Mouse (Mus musculus) limb, embryonic 11.5 days (tissue): ENCODE data around the gene Esrp2. TPM values are rescaled to one million over a fixed set of nuclear protein-coding genes. Genes with fewer than 3 reads are reported as not detected.
A peak's percentile ranks its signal among the peaks of the same experiment; 100 is the strongest.

Experiments
- ATAC-seq: fragments of 200-750 bp; cut with Nextera tagmentation; 2 replicates; pipeline ENCODE4 v1.8.0; 2017; ENCODE audit warnings: low read depth; ENCODE audit not compliant: insufficient number of reproducible peaks, low FRiP score, low TSS enrichment
- DNase-seq: peaks from one replicate; pipeline ENCODE4 v3.0.0-alpha.2; 2015; ENCODE audit warnings: low spot score
- H3K27ac ChIP-seq: fragments of 300-500 bp; sonication (generic); replicated peaks from 2 replicates; pipeline ENCODE4 v1.5.1; 2014; ENCODE audit warnings: low read depth, mild to moderate bottlenecking, low read length
- H3K27me3 ChIP-seq: fragments of 300-500 bp; sonication (generic); 2 replicates; pipeline ENCODE4 v1.6.1; 2014; ENCODE audit warnings: mild to moderate bottlenecking, low read length, mixed read lengths; ENCODE audit not compliant: control insufficient read depth, insufficient read depth
- H3K36me3 ChIP-seq: fragments of 300-500 bp; sonication (generic); 2 replicates; pipeline ENCODE4 v1.6.1; 2014; ENCODE audit warnings: mild to moderate bottlenecking, low read length, moderate library complexity, mixed read lengths; ENCODE audit not compliant: control insufficient read depth, insufficient read depth
- H3K4me1 ChIP-seq: fragments of 300-500 bp; sonication (generic); 2 replicates; pipeline ENCODE4 v1.6.1; 2014; ENCODE audit warnings: low read length, mixed read lengths; ENCODE audit not compliant: control insufficient read depth, insufficient read depth
- H3K4me2 ChIP-seq: fragments of 300-500 bp; sonication (generic); 2 replicates; pipeline ENCODE4 v1.6.1; 2014; ENCODE audit warnings: low read depth, mild to moderate bottlenecking, moderate library complexity; ENCODE audit not compliant: severe bottlenecking
- H3K4me3 ChIP-seq: fragments of 300-500 bp; sonication (generic); 2 replicates; pipeline ENCODE4 v1.5.1; 2014; ENCODE audit warnings: low read depth, low read length
- H3K9ac ChIP-seq: fragments of 300-500 bp; sonication (generic); 2 replicates; pipeline ENCODE4 v1.6.1; 2014; ENCODE audit warnings: mild to moderate bottlenecking, low read length
- H3K9me3 ChIP-seq: fragments of 300-500 bp; sonication (generic); 2 replicates; pipeline ENCODE4 v1.6.1; 2016; ENCODE audit warnings: low read length; ENCODE audit not compliant: control insufficient read depth
- WGBS: fragments of 180-500 bp; shearing (Covaris S2); extraction: QIAGEN DNeasy Blood & Tissue Kit; methylation state at CpG from one replicate; pipeline ENCODE4 v1.1.7; 2014; 5-methylcytosine and 5-hydroxymethylcytosine counted together
- polyA plus RNA-seq: library from polyadenylated mRNA; unstranded; fragments of >200 nt; fragmentation: Nextera tagmentation; extraction: Ambion mirVana; gene quantifications from 2 replicates; pipeline ENCODE4 v1.2.1, GENCODE M21; 2014

The Esrp2 gene
- polyA plus RNA-seq, 1 experiment from 2014 or later = 4.6 TPM

GRCm38 (mm10) chr8:106169017-106169933 lies 32.5 kb upstream of the Esrp2 start:
- Histone ChIP-seq H3K27ac (peak overlapping the region; percentile 82), H3K4me3 (peak overlapping the region; percentile 92), H3K36me3 (no peaks in the 10 kb centered on the region), H3K9me3 (no peaks in the 10 kb centered on the region), H3K27me3 (no peaks in the 10 kb centered on the region), H3K4me2 (peak overlapping the region; percentile 94), H3K9ac (peak overlapping the region; percentile 91), H3K4me1 (peaks cover 7% of the 10 kb centered on the region; the same call in 1 of the 2 replicates)
- DNase-seq (peak; percentile 66), ATAC-seq (peak; percentile 64)
- WGBS = 1% methylated on average over 53 of the region's 54 CpGs

- ATAC-seq = peak; percentile 76; the same call in 1 of the 2 replicates
- H3K27ac ChIP-seq = peak within 1 kb of the TSS; percentile 82
Measured at GRCm38 (mm10) chr8:106168356-106169016, 31.7 kb upstream of the Esrp2 start, which contains the start of gene Slc7a6. Slc7a6 (plus strand) TSS chr8:106168857.

GRCm38 (mm10) chr8:106165460-106165859 lies 28.7 kb upstream of the Esrp2 start:
- no peak overlapping the region for H3K4me2 ChIP-seq
- no peak overlapping the region for H3K9ac ChIP-seq
- ATAC-seq (no peak), DNase-seq (peak; percentile 80)
- H3K27ac ChIP-seq = no peak overlapping the region
- peaks cover 10% of the 10 kb centered on the region; the same call in 1 of the 2 replicates for H3K36me3 ChIP-seq
- H3K4me3 ChIP-seq = no peak overlapping the region
- H3K27me3 ChIP-seq = no peaks in the 10 kb centered on the region
- peaks cover 7% of the 10 kb centered on the region; the same call in 1 of the 2 replicates for H3K4me1 ChIP-seq
- 46% methylated on average over 4 of the region's 4 CpGs for WGBS
- no peaks in the 10 kb centered on the region for H3K9me3 ChIP-seq

More at GRCm38 (mm10) chr8:106168356-106169016, 31.7 kb upstream of the Esrp2 start, which contains the start of gene Slc7a6:
- H3K27me3 ChIP-seq = no peaks in the 10 kb centered on the region
- WGBS = under 1% methylated on average over 56 of the region's 59 CpGs
- peak; percentile 88 for DNase-seq
- H3K4me1 ChIP-seq = peaks cover 7% of the 10 kb centered on the region; the same call in 1 of the 2 replicates
- peak within 1 kb of the TSS; percentile 94 for H3K4me2 ChIP-seq
- H3K36me3 ChIP-seq = peaks cover 3% of the 10 kb centered on the region; the same call in 1 of the 2 replicates
- peak within 1 kb of the TSS; percentile 92 for H3K4me3 ChIP-seq
- H3K9ac ChIP-seq = peak within 1 kb of the TSS; percentile 91
- no peaks in the 10 kb centered on the region for H3K9me3 ChIP-seq

GRCm38 (mm10) chr8:106163251-106163650 lies 26.5 kb upstream of the Esrp2 start:
- Histone ChIP-seq H3K9me3 (no peaks in the 10 kb centered on the region), H3K4me2 (no peak overlapping the region), H3K9ac (no peak overlapping the region), H3K36me3 (peaks cover 10% of the 10 kb centered on the region; the same call in 1 of the 2 replicates), H3K4me3 (no peak overlapping the region), H3K4me1 (peaks cover 3% of the 10 kb centered on the region; the same call in 1 of the 2 replicates), H3K27me3 (no peaks in the 10 kb centered on the region), H3K27ac (no peak overlapping the region)
- DNase-seq (no peak), ATAC-seq (no peak)
- 91% methylated on average over 9 of the region's 9 CpGs for WGBS

GRCm38 (mm10) chr8:106159876-106160275 lies 23.1 kb upstream of the Esrp2 start:
- H3K27me3 ChIP-seq = no peaks in the 10 kb centered on the region
- no peak overlapping the region for H3K4me2 ChIP-seq
- DNase-seq = no peak
- 90% methylated on average over 6 of the region's 6 CpGs for WGBS
- no peaks in the 10 kb centered on the region for H3K9me3 ChIP-seq
- no peak overlapping the region for H3K9ac ChIP-seq
- H3K27ac ChIP-seq = no peak overlapping the region
- ATAC-seq = no peak
- H3K4me3 ChIP-seq = no peak overlapping the region
- no peaks in the 10 kb centered on the region for H3K4me1 ChIP-seq
- peaks cover 10% of the 10 kb centered on the region; the same call in 1 of the 2 replicates for H3K36me3 ChIP-seq

GRCm38 (mm10) chr8:106158381-106158780 lies 21.6 kb upstream of the Esrp2 start:
- H3K27me3 ChIP-seq = no peaks in the 10 kb centered on the region
- DNase-seq = no peak
- 86% methylated on average over 10 of the region's 10 CpGs for WGBS
- H3K9ac ChIP-seq = no peak overlapping the region
- H3K9me3 ChIP-seq = no peaks in the 10 kb centered on the region
- H3K4me1 ChIP-seq = no peaks in the 10 kb centered on the region
- no peak overlapping the region for H3K4me2 ChIP-seq
- ATAC-seq = no peak
- H3K36me3 ChIP-seq = peaks cover 7% of the 10 kb centered on the region; the same call in 1 of the 2 replicates
- no peak overlapping the region for H3K4me3 ChIP-seq
- no peak overlapping the region for H3K27ac ChIP-seq

- H3K36me3 ChIP-seq = peaks cover 4% of the 10 kb centered on the region; the same call in 1 of the 2 replicates
- DNase-seq (no peak), ATAC-seq (no peak)
- H3K4me2 ChIP-seq = no peak overlapping the region
- no peaks in the 10 kb centered on the region for H3K4me1 ChIP-seq
- H3K27me3 ChIP-seq = no peaks in the 10 kb centered on the region
- H3K9ac ChIP-seq = no peak overlapping the region
- 92% methylated on average over 1 of the region's 1 CpGs for WGBS
- no peaks in the 10 kb centered on the region for H3K9me3 ChIP-seq
- H3K4me3 ChIP-seq = no peak overlapping the region
- no peak overlapping the region for H3K27ac ChIP-seq
Measured at GRCm38 (mm10) chr8:106157419-106157818, 20.6 kb upstream of the Esrp2 start.

GRCm38 (mm10) chr8:106152876-106153275 lies 16.1 kb upstream of the Esrp2 start:
- 82% methylated on average over 4 of the region's 4 CpGs for WGBS
- ATAC-seq (no peak), DNase-seq (no peak)
- 0 out of 2 replicates have a peak, but pooled peaks cover 2% of the 10 kb centered on the region for H3K4me1 ChIP-seq
- no peak overlapping the region for H3K4me2 ChIP-seq
- H3K9ac ChIP-seq = no peak overlapping the region
- no peak overlapping the region for H3K4me3 ChIP-seq
- no peaks in the 10 kb centered on the region for H3K9me3 ChIP-seq
- H3K27me3 ChIP-seq = no peaks in the 10 kb centered on the region
- H3K36me3 ChIP-seq = no peaks in the 10 kb centered on the region
- H3K27ac ChIP-seq = no peak overlapping the region
